Mouse (Mus musculus): Measurements from ENCODE around the gene Clic6. TPM values are rescaled to one million over a fixed set of nuclear protein-coding genes. Genes with fewer than 3 reads are reported as not detected.

Clic6 gene
- 0.20 and 0.24 TPM in 2 replicates for polyA plus RNA-seq (2015; fragmentation: Nextera tagmentation; extraction: Ambion mirVana)

DNA sequence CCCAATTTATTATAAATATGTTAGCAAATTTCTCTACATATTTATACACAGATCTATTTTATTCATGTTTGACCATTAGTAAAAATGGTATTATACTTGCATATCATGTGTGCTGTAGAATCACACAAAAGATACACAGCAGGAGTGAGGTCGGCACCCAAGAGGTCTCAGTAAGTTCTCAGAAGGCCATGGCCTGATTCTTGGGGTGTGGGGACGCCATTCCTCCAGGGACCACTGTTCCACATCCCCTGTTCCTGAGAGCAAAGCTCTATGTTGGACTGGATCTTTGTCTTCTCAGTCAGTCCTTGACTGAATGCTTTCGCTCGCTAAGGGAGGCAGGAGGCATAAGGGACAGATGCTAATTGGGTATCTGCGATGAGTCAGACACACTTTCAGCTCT lies at the start of gene Clic6:
TSS of gene Clic6 (plus strand) at position 301 of the 400 bp plus-strand sequence.
- DNase-seq (ENCODE audit: low spot score) = no peak

DNA sequence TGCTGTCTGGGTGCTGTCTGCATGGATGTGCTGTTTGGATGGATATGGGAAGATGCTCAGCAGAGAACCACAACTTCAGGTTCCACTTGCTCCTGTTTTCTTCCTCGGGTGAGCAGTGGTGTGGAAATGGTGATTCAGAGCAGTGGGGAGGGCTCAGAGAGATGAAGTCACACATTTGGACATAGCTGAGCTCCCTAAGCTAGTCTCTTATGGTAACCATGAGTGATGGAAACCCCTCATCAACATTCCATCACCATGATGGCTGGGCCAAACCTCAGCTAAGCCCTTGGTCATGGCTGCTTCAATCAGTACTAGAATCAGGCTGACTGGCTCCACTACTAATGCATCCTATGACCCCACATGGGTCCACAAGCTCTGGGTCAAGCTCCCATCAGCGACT lies 45.8 kb upstream of the Clic6 start:
- no peak for DNase-seq (ENCODE audit: low spot score)

DNA sequence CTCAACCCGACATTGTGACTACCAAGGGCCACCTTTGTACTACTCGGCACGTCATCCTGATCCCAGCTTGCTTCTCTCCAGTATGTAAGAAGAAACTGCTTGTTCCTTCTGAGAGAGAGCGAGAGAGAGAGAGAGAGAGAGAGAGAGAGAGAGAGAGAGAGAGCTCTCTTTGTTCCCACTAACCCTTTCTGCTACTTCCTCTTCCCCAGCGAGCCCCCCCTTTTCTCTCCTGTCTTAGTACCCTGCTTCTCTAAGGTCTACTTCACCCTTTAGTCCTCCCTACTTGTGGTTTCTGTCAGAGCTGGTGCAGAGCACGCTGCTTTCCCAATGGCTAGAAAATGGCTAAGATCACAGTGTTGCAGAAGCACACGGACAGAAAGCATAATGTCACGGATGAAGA lies 45.3 kb upstream of the Clic6 start:
- no peak for DNase-seq (ENCODE audit: low spot score)

DNA sequence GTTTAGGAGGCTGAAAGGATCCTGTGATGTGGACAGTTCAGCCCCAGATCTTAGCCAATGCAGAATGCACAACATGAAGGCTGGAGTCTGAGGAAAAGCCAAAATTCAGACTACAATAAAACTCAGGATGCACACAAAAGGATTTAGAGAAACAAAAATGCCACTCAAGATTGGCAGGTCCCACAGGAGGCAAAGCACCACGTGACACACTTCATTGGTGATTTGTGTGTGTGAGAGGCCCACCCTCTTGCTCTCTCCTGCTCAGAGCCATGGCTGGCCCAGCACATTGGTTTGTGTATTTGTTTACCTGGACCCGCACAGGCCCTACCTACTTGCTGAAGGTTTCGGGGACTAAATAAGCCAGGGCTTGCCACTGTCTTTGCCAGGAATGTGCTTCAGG lies 44.3 kb upstream of the Clic6 start:
- DNase-seq (ENCODE audit: low spot score) = no peak

DNA sequence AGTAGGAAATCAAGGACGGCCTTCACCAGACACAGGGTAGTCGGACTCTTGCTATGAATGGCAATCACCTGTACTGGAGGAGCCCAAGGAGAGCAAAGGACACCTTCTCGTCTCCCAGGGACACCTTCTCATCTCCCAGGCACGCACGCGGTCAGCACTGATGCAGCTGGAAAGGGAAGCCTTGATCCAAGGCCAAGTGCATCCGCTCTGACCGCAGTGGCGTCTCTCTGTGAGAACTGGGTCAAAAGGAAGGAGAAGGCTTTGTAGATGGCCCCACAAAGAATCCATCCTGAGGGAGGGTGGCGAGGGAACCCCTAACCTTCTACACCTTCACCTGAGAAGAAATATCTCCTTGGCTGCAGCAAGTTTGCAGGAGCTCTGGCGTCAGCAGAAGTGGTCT lies 43.4 kb upstream of the Clic6 start:
- no peak for DNase-seq (ENCODE audit: low spot score)

DNA sequence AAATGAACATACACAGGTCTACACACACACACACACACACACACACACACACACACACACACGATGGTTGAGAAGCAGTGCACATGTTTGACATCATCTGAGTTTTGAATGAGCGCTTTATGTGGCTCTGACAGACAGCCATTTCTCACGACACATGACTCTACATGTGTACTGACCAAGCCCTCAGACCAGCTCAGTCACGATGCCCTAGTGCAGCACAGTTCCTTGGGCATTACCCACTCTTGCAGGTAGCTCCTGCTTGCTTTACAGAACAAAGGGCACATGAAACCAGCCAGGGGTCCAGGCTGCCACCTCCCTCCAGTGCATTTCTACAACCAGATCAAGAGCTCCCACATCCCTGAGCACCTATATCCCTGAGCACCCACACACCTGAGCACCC lies 42.6 kb upstream of the Clic6 start:
- DNase-seq (ENCODE audit: low spot score) = no peak

DNA sequence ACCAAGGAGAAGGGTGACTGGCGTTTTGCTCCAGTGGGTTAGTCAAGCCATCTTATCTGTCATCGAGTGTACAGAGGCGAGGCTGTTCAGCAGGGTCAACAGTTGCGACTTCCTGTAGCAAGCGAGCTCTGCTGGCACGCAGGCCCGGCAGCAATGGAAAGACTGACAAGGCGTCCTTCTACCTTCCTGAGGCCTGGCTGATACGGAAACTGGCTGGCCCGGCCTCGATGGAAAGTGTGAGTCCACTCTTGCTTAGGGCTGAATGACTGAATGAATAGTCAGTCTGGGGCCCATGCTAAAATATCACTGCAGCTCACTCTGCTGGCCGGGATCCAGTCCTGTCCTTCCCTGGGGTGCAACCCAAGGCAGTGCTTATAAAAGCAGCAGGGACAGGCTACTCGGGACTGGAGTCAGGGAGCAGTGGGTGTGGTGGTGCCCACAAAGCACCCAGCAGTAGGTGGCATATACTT lies 41.9 kb upstream of the Clic6 start:
- no peak for DNase-seq (ENCODE audit: low spot score)

DNA sequence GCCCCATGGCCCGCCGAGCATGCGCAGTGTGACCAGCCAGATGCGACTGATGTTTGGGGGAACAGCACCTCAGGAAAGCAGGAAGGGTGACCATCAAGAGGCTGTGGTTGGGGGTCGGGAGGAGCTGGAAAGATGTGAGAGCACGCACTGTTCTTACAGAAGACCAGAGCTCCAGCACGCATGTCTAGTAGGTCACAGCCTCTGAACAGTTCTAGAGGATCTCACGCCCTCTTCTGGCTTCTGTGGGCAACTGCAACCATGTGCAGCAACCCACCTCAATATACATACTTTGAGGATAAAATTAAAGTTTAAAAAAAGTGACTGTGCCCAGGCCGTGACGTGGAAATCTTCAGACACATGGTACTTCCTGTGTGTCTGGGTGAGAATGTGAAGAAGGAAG lies 40.2 kb upstream of the Clic6 start:
- peak; percentile 26 for DNase-seq (ENCODE audit: low spot score)

DNA sequence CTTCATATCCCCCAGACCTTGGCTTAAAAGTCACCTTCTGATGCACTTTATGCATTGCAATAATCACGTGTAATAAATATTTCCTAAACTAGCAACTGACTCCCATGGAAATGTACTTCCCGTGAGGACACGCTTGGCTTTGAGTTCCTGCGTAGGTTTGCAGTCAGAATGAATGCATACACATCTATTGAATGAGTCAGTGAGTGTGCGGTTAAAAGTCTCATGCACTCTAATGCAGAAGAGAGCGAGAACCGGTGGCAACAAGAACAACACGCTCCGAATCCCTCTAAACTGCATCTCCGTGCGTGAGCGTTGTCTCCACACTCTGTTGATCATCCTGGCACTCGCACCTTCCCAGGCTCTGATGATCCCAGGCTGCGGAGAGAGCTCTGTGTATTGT lies 36.5 kb upstream of the Clic6 start:
- no peak for DNase-seq (ENCODE audit: low spot score)

DNA sequence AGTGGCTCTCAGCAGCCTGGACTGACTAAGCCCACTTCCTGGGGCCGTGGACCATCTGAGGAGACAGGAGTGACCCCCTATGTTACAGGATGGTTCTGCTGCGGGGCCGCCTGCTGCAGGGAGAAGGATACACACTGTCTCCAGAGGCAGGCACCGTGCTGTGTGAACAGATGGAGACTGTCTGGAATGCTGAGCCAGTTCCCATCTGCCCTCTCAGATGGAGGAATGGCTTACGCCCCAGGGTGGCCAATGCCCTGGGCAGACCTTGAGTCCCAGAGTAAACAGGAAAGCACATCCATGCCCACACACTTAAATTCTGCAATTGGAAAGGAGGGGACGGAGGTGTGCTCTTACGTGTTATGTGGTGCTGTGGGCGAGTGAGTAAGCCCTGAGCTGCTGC lies 35.2 kb upstream of the Clic6 start:
- DNase-seq (ENCODE audit: low spot score) = no peak

DNA sequence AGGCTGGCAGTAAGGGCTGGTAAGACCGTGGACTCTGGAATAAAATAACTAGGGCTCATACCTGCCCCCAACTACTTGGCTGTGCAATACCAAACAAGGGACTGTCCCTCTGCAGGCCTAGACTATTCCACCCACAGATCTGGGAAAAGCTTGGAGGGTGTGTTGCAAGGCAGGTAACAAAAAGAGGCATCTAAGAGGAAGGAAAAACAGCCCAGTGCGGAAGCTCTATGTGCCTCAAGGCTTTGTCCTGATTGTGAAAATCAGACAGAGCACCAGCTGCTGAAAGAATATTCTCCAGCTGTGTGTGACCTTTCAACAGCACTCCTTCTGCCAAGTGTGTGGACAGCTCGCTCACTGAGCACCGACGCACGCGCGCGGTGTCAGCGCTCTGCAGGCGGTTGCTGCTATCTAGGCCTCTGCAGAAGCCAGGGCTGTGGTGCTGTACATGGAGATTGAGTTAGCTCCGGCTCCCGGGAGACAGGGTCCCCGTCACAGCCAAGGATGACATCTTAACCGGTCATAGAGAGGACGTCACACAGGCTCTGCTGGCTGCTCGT lies 33.9 kb upstream of the Clic6 start:
- no peak for DNase-seq (ENCODE audit: low spot score)

DNA sequence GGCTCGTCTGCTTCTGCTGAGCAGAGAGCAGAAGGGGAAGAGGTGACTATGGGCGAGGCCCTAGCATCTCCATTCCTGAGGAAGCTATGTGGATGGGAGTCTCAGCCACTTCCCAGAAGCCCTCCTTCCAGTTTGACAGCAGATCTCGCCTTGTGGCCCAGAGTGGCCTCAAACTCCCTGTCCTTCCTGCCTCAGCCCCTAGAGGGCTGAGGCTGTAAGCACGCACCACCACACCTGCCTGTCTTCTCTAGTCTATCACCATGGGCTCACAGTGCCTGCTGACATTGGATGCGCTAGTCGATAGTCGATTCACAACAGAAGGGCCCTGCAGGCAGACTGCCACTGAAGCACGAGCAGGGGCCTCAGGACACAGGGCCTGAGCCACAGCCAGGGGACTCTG lies 32.9 kb upstream of the Clic6 start:
- no peak for DNase-seq (ENCODE audit: low spot score)

DNA sequence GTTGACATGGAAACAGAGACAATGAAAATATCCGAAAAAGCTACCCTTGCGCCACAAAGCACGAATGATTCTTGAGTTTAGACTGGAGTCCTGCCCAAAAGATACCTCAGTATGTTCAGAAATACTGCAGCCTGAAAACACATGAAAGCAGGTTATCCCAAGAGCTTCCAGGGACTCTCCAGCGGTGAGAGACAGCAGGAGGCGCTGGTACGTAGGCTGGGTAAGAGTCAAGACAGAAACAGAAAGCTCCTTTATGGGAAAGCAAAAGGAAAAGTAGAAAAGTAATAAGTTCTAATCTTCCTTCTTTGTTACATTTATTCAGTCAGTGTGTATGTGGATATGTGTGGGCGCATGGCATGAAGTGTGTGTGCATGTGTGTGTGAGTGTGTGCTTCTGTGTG lies 31.5 kb upstream of the Clic6 start:
- no peak for DNase-seq (ENCODE audit: low spot score)

DNA sequence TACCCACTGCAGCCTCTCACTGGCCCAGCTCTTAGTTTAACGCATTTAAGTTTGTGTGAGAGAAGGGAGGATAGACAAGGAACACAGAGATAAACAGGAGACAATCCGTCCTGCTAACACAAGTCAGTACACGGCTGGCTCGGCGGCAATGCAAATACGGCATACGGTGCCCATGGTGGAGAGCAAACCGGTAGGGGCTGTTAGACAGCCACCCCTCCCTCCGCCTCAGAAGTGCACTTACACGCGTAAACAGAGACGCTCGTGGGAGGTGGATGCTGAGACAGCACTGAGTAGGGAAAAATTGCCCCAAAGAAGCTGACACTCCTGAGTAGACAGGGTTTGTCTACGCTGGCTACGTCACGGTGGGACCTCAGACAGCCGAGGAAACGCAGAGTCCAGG lies 31.0 kb upstream of the Clic6 start:
- DNase-seq (ENCODE audit: low spot score) = no peak

DNA sequence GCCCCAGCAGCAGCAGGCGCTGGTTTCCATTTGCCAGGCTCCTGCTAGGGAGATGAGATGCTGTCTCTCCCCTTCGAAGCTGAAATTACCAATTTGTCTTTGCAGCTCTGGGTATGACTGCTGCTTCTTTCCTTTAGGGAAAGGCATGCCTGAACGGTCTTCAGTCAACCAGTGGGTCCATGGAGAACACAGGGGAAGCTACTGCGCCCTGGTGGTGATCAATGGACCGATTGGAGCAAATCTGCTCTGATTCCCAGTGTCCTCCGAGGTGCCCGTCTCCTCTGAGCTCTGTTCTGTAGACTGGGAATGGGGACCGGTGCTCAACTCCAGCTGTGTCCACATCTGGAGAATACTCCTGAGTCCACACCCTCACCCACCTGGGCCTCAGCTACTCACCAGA lies 30.0 kb upstream of the Clic6 start:
- DNase-seq (ENCODE audit: low spot score) = no peak

DNA sequence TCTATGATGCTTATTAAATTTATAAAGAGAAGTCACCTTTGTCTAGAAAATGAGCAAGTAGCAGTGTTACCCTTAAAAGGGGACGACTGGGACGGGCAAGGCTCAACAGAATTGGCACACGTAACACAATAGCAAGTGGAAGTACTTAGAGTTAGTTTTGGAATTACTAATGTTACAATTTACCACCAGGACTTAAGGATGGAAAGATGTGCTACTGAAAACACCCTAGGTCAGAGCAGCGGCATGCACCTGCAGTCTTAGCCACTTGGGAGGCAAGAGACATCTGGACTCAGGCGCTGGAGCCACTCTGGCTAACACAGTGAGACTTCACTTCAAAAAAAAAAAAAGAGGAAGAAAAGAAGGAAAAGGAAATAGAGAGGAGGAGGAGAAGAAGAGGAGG lies 29.6 kb upstream of the Clic6 start:
- no peak for DNase-seq (ENCODE audit: low spot score)

DNA sequence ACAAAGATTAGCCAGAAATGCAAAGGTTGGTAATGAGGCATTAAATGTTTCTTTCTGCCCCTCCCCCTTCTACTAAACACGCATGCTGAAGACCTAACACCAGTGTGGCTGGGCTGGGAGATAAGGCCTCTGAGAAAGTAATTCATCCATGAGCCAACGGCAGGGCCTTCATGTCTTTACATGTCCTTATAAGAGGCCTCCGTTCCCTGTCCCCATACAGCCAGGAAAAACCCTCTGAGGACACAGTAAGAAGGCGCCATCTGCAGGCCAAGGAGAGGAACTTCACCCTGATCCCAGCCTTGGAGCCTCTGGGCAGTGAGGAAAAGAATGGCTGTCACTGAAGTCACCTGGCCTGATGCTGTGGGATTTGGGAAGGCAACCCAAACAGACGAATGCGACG lies 27.9 kb upstream of the Clic6 start:
- DNase-seq (ENCODE audit: low spot score) = peak; percentile 57

DNA sequence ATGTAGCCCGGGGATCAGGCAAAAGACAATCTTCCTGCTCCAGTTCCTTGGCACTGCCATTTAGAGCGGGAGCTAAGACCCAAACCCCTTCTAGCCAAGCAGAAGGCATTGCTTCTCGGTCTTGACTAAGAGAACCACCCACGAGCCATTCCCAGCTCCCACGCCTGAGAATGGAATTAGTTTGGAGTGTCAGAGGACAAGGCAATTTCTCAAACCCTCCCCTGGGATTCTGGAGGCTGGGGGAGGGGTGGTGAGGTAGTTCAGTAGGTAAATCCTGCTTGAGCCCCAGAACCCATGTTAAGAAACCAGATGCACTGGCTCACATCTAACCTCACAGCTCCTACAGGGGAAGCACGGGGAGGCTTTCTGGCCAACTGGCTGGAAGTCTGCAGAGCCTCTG lies 24.1 kb upstream of the Clic6 start:
- no peak for DNase-seq (ENCODE audit: low spot score)

DNA sequence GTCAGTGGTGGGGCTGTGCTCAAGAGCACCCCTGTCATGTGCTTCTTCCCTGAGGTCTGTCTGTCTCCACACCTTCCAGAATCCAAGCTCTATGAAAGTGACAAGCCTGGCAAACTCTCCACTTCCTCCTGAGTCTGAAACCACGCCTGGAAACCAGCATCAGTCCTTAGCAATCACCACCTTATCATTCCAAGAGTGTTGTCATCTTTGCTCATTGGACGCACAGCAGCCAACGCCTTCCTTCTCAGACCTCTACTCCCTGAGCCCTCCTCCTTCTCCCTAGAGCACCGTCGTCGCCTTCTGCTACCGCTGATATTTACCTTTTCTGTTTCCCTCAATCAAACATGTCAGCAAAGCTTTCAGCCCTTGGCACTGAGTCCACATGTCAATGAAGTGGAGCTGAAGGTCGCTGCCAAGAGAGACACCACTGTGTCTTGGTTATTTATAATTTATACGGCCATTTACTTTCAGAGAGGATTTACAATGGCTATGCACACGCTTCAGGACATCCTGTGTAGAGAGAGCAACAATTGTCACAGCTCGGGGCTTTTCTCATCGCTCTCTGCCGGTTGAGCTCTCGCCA lies 21.1 kb upstream of the Clic6 start:
- no peak for DNase-seq (ENCODE audit: low spot score)

DNA sequence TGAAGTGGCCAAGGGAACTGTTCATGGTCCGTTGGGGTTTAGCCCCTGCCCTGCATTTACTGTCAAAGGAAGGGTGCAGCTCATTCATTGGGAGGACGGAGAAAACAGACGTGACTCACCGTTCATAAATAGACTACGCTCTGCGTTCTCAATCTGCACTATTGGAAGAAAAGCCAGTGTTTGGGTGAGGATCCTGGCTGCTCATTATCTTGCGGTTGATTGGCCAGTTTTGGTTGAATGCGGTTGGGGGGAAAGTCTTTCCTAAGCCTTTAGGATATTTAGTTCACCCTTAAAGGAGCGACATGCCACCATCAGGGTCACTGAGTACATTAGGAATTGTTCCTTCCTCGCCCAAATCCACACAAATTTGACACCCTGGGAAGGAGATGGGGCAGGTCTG lies 20.3 kb upstream of the Clic6 start:
- no peak for DNase-seq (ENCODE audit: low spot score)

DNA sequence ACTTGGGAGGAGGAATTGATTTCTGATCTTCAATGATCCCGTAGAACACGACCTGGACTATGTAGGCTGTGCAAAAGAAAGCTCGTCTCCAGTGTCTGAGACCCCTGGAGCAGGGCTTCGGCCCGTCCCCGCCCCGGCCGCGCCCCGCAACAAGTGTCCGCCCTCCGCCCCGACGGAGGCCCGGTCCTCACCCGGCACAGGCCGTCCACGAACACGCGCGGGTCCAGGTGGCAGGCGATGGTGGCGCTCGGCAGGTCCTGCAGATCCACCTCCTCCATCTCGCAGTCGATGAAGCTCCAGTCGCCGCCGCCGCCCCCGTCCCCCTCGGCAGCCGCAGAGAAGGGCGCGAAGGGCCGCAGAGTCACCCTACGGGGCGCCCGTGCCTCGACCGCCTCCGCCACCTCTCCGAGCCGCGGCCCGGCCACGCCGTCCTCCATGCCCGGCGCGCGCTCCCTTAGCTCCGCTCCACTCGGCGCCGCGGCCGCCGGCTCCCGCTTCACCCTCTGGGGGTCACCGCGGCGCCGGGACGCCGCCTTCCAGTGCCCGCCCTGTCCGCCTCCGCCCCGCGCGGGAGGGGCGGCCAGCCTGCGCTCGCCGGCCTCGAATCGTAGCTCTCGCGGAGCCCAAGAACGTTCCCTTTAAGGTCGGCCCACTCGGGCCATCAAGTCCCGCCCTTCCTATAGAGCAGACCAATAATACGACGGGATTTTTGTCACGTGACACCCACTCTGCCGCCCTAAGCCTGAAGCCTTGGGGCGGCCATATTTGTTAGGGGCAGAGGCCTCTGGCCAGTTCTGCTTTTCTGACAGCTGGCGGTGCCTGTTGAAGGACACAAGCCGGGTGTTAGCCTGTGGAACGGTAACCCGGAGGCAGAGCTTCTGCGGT lies 19.7 kb upstream of the Clic6 start:
- peak; percentile 98 for DNase-seq (ENCODE audit: low spot score)

DNA sequence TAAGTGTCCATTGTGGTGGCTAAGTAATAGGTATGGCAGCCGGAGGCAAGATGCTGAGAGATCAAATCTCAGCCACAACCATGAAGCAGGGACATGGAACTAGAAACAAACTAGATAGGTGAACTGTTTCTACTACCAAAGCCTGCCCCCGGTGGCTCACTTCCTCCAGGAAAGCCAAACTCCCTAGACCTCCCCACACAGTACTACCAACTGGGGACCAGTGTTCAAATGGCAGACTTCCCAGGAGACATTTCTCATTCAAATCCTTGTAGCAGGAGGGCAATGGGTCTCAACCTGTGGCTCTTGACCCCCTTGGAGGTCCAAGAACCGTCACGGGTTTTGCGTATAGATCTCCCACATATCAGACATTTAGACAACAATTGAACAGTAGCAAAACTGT lies 18.5 kb upstream of the Clic6 start:
- no peak for DNase-seq (ENCODE audit: low spot score)

DNA sequence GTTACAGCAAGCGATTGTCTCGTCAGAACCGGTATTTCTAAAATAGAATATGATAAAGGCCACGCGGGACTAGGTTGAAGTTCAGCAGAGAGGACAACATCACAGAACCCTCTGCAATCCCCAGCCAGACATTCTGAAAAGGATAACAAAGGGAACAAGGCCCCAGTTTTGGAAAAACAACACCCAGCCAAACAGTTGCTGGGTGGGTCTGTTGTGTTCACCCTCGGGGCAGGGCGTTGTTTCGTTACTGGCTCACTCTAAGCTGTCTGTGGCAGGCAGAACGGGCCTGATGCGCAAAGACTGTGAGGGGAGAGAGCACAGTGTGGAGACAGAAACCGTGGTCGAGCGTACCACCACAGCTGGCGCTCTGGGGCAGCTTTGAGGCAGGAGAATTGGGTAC lies 17.1 kb upstream of the Clic6 start:
- no peak for DNase-seq (ENCODE audit: low spot score)

Measured in thymus, postnatal 0 days (tissue).